Mouse (Mus musculus) hindbrain, postnatal 0 days (tissue): Measurements from ENCODE around the gene Mapk1. TPM values are rescaled to one million over a fixed set of nuclear protein-coding genes. Genes with fewer than 3 reads are reported as not detected.

Source experiments
- ATAC-seq: fragments of 200-750 bp; cut with Nextera tagmentation; 2 replicates; pipeline ENCODE4 v1.8.0; 2017; ENCODE audit warnings: mild to moderate bottlenecking, moderate TSS enrichment, moderate library complexity
- DNase-seq: peaks from one replicate; pipeline ENCODE4 v3.0.0-alpha.2; 2015; ENCODE audit warnings: low spot score
- H3K27ac ChIP-seq: fragments of 300-500 bp; sonication (generic); 2 replicates; pipeline ENCODE4 v1.5.1; 2014; ENCODE audit warnings: mild to moderate bottlenecking
- H3K27me3 ChIP-seq: fragments of 300-500 bp; sonication (generic); 2 replicates; pipeline ENCODE4 v1.6.1; 2014; ENCODE audit warnings: low read length, mixed read lengths; ENCODE audit not compliant: insufficient read depth
- H3K36me3 ChIP-seq: fragments of 300-500 bp; sonication (generic); 2 replicates; pipeline ENCODE4 v1.6.1; 2014; ENCODE audit warnings: low read length, mixed read lengths; ENCODE audit not compliant: insufficient read depth
- H3K4me1 ChIP-seq: fragments of 300-500 bp; sonication (generic); 2 replicates; pipeline ENCODE4 v1.6.1; 2014; ENCODE audit warnings: antibody characterized with exemption, low read length, mixed read lengths; ENCODE audit not compliant: insufficient read depth
- H3K4me2 ChIP-seq: fragments of 300-500 bp; sonication (generic); 2 replicates; pipeline ENCODE4 v1.6.1; 2014; ENCODE audit warnings: low read depth, mild to moderate bottlenecking, low read length, moderate library complexity, mixed read lengths
- H3K4me3 ChIP-seq: fragments of 300-500 bp; sonication (generic); 2 replicates; pipeline ENCODE4 v1.5.1; 2014; ENCODE audit warnings: low read length
- H3K9ac ChIP-seq: fragments of 300-500 bp; sonication (generic); replicated peaks from 2 replicates; pipeline ENCODE4 v1.6.1; 2014; ENCODE audit warnings: mild to moderate bottlenecking, low read length, moderate library complexity, mixed read lengths
- H3K9me3 ChIP-seq: fragments of 300-500 bp; sonication (generic); 2 replicates; pipeline ENCODE4 v1.6.1; 2016; ENCODE audit warnings: low read length, mixed read lengths
- CTCF ChIP-seq: IDR thresholded peaks from 2 replicates; pipeline ENCODE4 v1.5.1; 2016; ENCODE audit warnings: antibody characterized with exemption, control low read depth, low read depth
- WGBS: fragments of 180-500 bp; shearing (Covaris S2); extraction: QIAGEN DNeasy Blood & Tissue Kit; methylation state at CpG from one replicate; pipeline ENCODE4 v1.1.7; 2014; 5-methylcytosine and 5-hydroxymethylcytosine counted together
- polyA plus RNA-seq: library from polyadenylated mRNA; unstranded; fragments of >200 nt; fragmentation: Nextera tagmentation; extraction: Ambion mirVana; gene quantifications from 2 replicates; pipeline ENCODE4 v1.2.1, GENCODE M21; 2015
- total RNA-seq: library from RNA; depleted of rRNA; stranded (reverse); fragments of >200 nt; gene quantifications from 2 replicates; pipeline ENCODE4 v1.2.3, GENCODE M21; 2014; rRNA removed

Mapk1 gene
- total and polyA plus RNA-seq, 2 experiments from 2014 or later, result 178 to 204 TPM

DNA sequence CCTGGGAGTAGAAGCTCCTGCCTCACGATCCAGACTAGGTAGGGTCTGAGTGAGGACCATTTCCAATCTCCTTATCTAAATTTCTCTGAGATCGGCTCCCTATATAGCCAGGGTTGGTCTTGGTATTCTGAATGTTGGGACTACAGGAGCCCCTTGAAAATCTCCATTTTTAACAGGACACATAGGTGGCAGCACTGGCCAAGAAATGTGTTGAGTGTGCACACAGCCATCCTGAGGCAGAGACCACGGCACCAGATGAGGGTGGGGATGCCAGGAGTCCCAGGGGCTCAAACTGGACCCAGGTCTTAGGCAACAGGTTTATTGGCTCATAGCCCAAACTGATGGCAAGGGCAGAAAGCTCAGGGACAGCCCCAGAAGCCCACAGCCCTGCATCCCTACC lies 105.2 kb downstream of the Mapk1 start:
- peak; percentile 54 for DNase-seq
- Histone ChIP-seq H3K9me3 (no peaks in the 10 kb centered on the region), H3K4me3 (no peak overlapping the region), H3K4me1 (no peaks in the 10 kb centered on the region), H3K27ac (no peak overlapping the region), H3K9ac (no peak overlapping the region), H3K27me3 (no peaks in the 10 kb centered on the region), H3K36me3 (peaks cover 63% of the 10 kb centered on the region), H3K4me2 (no peak overlapping the region)
- ATAC-seq, result peak; percentile 40
- TF ChIP-seq CTCF, result peak; percentile 45; the same call in 1 of the 2 replicates
- 62% methylated on average over 3 of the region's 3 CpGs for WGBS

DNA sequence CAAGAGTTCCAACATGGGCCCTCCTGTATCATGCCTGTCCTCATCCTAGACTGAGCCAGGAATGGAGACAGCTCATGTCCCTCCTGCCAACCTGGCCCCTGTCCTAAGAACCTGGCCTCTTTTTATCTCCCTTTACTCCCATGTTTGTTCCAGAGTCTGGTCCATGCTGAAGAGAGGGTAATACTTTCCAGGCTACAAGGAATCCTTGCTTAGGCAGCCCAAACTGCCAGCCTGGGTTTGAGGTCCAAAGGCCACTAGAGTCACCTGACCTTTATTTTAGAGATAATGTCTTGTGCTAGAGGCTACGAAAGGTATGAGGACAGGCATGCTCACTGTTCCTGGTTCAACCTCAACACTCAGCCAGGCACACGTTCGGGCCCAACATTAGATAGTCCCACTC lies 113.8 kb downstream of the Mapk1 start:
- no peaks in the 10 kb centered on the region for H3K27me3 ChIP-seq
- 97% methylated on average over 3 of the region's 3 CpGs for WGBS
- H3K9ac ChIP-seq, result no peak overlapping the region
- no peak overlapping the region for H3K4me2 ChIP-seq
- no peaks in the 10 kb centered on the region for H3K4me1 ChIP-seq
- peaks cover 60% of the 10 kb centered on the region for H3K36me3 ChIP-seq
- H3K4me3 ChIP-seq, result no peak overlapping the region
- no peak for ATAC-seq
- no peaks in the 10 kb centered on the region for H3K9me3 ChIP-seq
- H3K27ac ChIP-seq, result no peak overlapping the region
- no peak for TF ChIP-seq CTCF
- no peak for DNase-seq

Other genes with a start within 250 kb of the Mapk1 start
- 19.0 and 20.7 TPM in 2 replicates for gene Spag6l, start 153.9 kb upstream of the Mapk1 start, total RNA-seq
- 17.4 and 18.6 TPM in 2 replicates for gene Spag6l, start 153.9 kb upstream of the Mapk1 start, polyA plus RNA-seq
- gene Igll1, start 119.4 kb upstream of the Mapk1 start, total RNA-seq, result not detected in 2 replicates
- gene Igll1, start 119.4 kb upstream of the Mapk1 start, polyA plus RNA-seq, result not detected in 2 replicates
- 68.4 and 99.6 TPM in 2 replicates for gene Top3b, start 112.6 kb upstream of the Mapk1 start, total RNA-seq
- gene Top3b, start 112.6 kb upstream of the Mapk1 start, polyA plus RNA-seq, result 70.0 and 73.8 TPM in 2 replicates
- not detected in 2 replicates for gene Vpreb1, start 112.5 kb upstream of the Mapk1 start, total RNA-seq
- 0.33 and 0.58 TPM in 2 replicates for gene Vpreb1, start 112.5 kb upstream of the Mapk1 start, polyA plus RNA-seq
- gene Ppm1f, start 86.9 kb upstream of the Mapk1 start, total RNA-seq, result 32.2 and 37.9 TPM in 2 replicates
- gene Ppm1f, start 86.9 kb upstream of the Mapk1 start, polyA plus RNA-seq, result 12.6 and 13.4 TPM in 2 replicates
- 39.8 and 41.9 TPM in 2 replicates for gene Ypel1, start 86.3 kb downstream of the Mapk1 start, total RNA-seq
- 66.3 and 66.8 TPM in 2 replicates for gene Ypel1, start 86.3 kb downstream of the Mapk1 start, polyA plus RNA-seq
- gene Ppil2, start 127.9 kb downstream of the Mapk1 start, total RNA-seq, result 93.7 and 98.4 TPM in 2 replicates
- 102 and 106 TPM in 2 replicates for gene Ppil2, start 127.9 kb downstream of the Mapk1 start, polyA plus RNA-seq
- 4.2 and 6.8 TPM in 2 replicates for gene 2610318N02Rik, start 141.8 kb downstream of the Mapk1 start, total RNA-seq
- gene 2610318N02Rik, start 141.8 kb downstream of the Mapk1 start, polyA plus RNA-seq, result 8.2 and 9.5 TPM in 2 replicates
- gene Sdf2l1, start 149.0 kb downstream of the Mapk1 start, total RNA-seq, result 15.3 and 20.9 TPM in 2 replicates
- 18.4 and 19.7 TPM in 2 replicates for gene Sdf2l1, start 149.0 kb downstream of the Mapk1 start, polyA plus RNA-seq
- 72.4 and 78.5 TPM in 2 replicates for gene Ydjc, start 161.2 kb downstream of the Mapk1 start, total RNA-seq
- gene Ydjc, start 161.2 kb downstream of the Mapk1 start, polyA plus RNA-seq, result 41.3 and 43.9 TPM in 2 replicates
- 7.2 and 8.8 TPM in 2 replicates for gene Ccdc116, start 163.8 kb downstream of the Mapk1 start, total RNA-seq
- gene Ccdc116, start 163.8 kb downstream of the Mapk1 start, polyA plus RNA-seq, result 2.8 and 3.5 TPM in 2 replicates
- 82.7 and 93.6 TPM in 2 replicates for gene Ube2l3, start 219.3 kb downstream of the Mapk1 start, total RNA-seq
- 325 and 326 TPM in 2 replicates for gene Ube2l3, start 219.3 kb downstream of the Mapk1 start, polyA plus RNA-seq
- 1.9 and 4.3 TPM in 2 replicates for gene Rimbp3, start 225.2 kb downstream of the Mapk1 start, total RNA-seq
- gene Rimbp3, start 225.2 kb downstream of the Mapk1 start, polyA plus RNA-seq, result 1.0 and 1.3 TPM in 2 replicates